Comparison of ENCODE assay signal across 16 mouse cellular contexts in genomic region chr9:91388173-91388572, GRCm38 (mm10). TPM values are rescaled to one million over a fixed set of nuclear protein-coding genes. Genes with fewer than 3 reads are reported as not detected.
A peak's percentile ranks its signal among the peaks of the same experiment; 100 is the strongest.
DNase-seq lines count a peak whose midpoint lies in the region; ATAC-seq and TF ChIP-seq lines count a peak whose summit lies in the region.
"Had no signal": no experiment of that assay in that cellular context is flagged by ENCODE, and none has a peak within 500 bp of the region (broad histone marks: within the 10 kb centered on the region; RNA-seq: fewer than 3 reads in every experiment).

No protein-coding gene starts in this region.

- TF ChIP-seq CTCF in forebrain, postnatal 0 days (IDR thresholded peaks at IDR 0.05; ENCODE audit: low read depth): no peak

- H3K27me3 ChIP-seq in forebrain, embryonic 12.5 days: peaks cover 82% of the 10 kb centered on the region
- H3K27me3 ChIP-seq in forebrain, postnatal 0 days (ENCODE audit: insufficient read depth, low read length): peaks cover 93% of the 10 kb centered on the region
- peaks cover 98% of the 10 kb centered on the region for H3K27me3 ChIP-seq in forebrain, embryonic 13.5 days
- peaks cover 96% of the 10 kb centered on the region for H3K27me3 ChIP-seq in hindbrain, embryonic 13.5 days

- H3K4me3 ChIP-seq in forebrain, embryonic 12.5 days (replicated peaks): no peak overlapping the region
- H3K4me3 ChIP-seq in forebrain, postnatal 0 days (ENCODE audit: low read depth, low read length): no peak overlapping the region
- no peak overlapping the region for H3K4me3 ChIP-seq in forebrain, embryonic 13.5 days
- no peak overlapping the region for H3K4me3 ChIP-seq in hindbrain, embryonic 13.5 days
- H3K4me3 ChIP-seq: kidney, embryonic 15.5 days; limb, embryonic 12.5 days had no signal

- peaks cover 35% of the 10 kb centered on the region for H3K4me1 ChIP-seq in forebrain, embryonic 12.5 days
- H3K4me1 ChIP-seq in forebrain, postnatal 0 days (ENCODE audit: insufficient read depth): no peaks in the 10 kb centered on the region
- H3K4me1 ChIP-seq in forebrain, embryonic 13.5 days: peaks cover 26% of the 10 kb centered on the region
- H3K4me1 ChIP-seq in hindbrain, embryonic 13.5 days (replicated peaks): peaks cover 26% of the 10 kb centered on the region
- H3K4me1 ChIP-seq: kidney, embryonic 15.5 days; limb, embryonic 12.5 days had no signal

- WGBS in forebrain, embryonic 12.5 days: 2% methylated on average over 4 of the region's 4 CpGs
- 22% methylated on average over 4 of the region's 4 CpGs for WGBS in forebrain, postnatal 0 days
- 8% methylated on average over 4 of the region's 4 CpGs for WGBS in forebrain, embryonic 13.5 days
- WGBS in hindbrain, embryonic 13.5 days: 9% methylated on average over 4 of the region's 4 CpGs

- no peak for ATAC-seq in forebrain, embryonic 12.5 days (ENCODE audit: low FRiP score)
- no peak for ATAC-seq in forebrain, postnatal 0 days
- ATAC-seq in forebrain, embryonic 13.5 days: no peak
- ATAC-seq in hindbrain, embryonic 13.5 days (ENCODE audit: low FRiP score): no peak

- H3K36me3 ChIP-seq in forebrain, embryonic 12.5 days (replicated peaks): no peaks in the 10 kb centered on the region
- H3K36me3 ChIP-seq in forebrain, postnatal 0 days (ENCODE audit: insufficient read depth): no peaks in the 10 kb centered on the region
- H3K36me3 ChIP-seq in forebrain, embryonic 13.5 days (ENCODE audit: poor library complexity, severe bottlenecking): no peaks in the 10 kb centered on the region
- no peaks in the 10 kb centered on the region for H3K36me3 ChIP-seq in hindbrain, embryonic 13.5 days
- H3K36me3 ChIP-seq: kidney, embryonic 15.5 days; limb, embryonic 12.5 days had no signal

- DNase-seq in forebrain, postnatal 0 days: no peak
- DNase-seq in neural tube, embryonic 10.5 days (ENCODE audit: extremely low spot score, low spot score): peak; percentile 31
- no peak for DNase-seq in adrenal gland, adult (ENCODE audit: inconsistent age in 2 of 2, low spot score in 1 of 2)
- no peak for DNase-seq in B cell, adult 2 months
- DNase-seq: adrenal gland, adult 2 months; cerebellum, adult 11-12 months; lung, postnatal 36 days had no signal

- H3K4me2 ChIP-seq in forebrain, embryonic 12.5 days: no peak overlapping the region
- no peak overlapping the region for H3K4me2 ChIP-seq in forebrain, postnatal 0 days (ENCODE audit: low read depth)
- H3K4me2 ChIP-seq in forebrain, embryonic 13.5 days: peak overlapping the region; percentile 10; the same call in 1 of the 2 replicates
- H3K4me2 ChIP-seq in hindbrain, embryonic 13.5 days: peak overlapping the region; percentile 6
- H3K4me2 ChIP-seq: kidney, embryonic 15.5 days; limb, embryonic 12.5 days had no signal

- no peak overlapping the region for H3K9ac ChIP-seq in forebrain, embryonic 12.5 days
- H3K9ac ChIP-seq in forebrain, postnatal 0 days: no peak overlapping the region
- no peak overlapping the region for H3K9ac ChIP-seq in forebrain, embryonic 13.5 days
- H3K9ac ChIP-seq in hindbrain, embryonic 13.5 days: no peak overlapping the region; the same call in 1 of the 2 replicates
- H3K9ac ChIP-seq: kidney, embryonic 15.5 days; limb, embryonic 12.5 days had no signal

- H3K9me3 ChIP-seq in forebrain, embryonic 12.5 days: no peaks in the 10 kb centered on the region
- no peaks in the 10 kb centered on the region for H3K9me3 ChIP-seq in forebrain, postnatal 0 days (ENCODE audit: low read length)
- no peaks in the 10 kb centered on the region for H3K9me3 ChIP-seq in forebrain, embryonic 13.5 days (replicated peaks)
- no peaks in the 10 kb centered on the region for H3K9me3 ChIP-seq in hindbrain, embryonic 13.5 days
- H3K9me3 ChIP-seq: kidney, embryonic 15.5 days; limb, embryonic 12.5 days had no signal

- 0 out of 2 replicates have a peak overlapping the region, but pooled peaks have one; percentile 36 for H3K27ac ChIP-seq in forebrain, embryonic 12.5 days
- H3K27ac ChIP-seq in forebrain, postnatal 0 days (ENCODE audit: low read depth, low read length): no peak overlapping the region
- H3K27ac ChIP-seq in forebrain, embryonic 13.5 days: peak overlapping the region; percentile 51
- H3K27ac ChIP-seq in hindbrain, embryonic 13.5 days: peak overlapping the region; percentile 97; the same call in 1 of the 2 replicates
- H3K27ac ChIP-seq: kidney, embryonic 15.5 days; limb, embryonic 12.5 days had no signal

RNA-seq across cellular contexts. Expression of gene Zic1, which starts 22.6 kb away (rescaled TPM):
- polyA plus RNA-seq in forebrain, embryonic 12.5 days (2016; fragmentation: Nextera tagmentation; extraction: Ambion mirVana): 13.9 and 14.4 TPM in 2 replicates
- total RNA-seq in forebrain, postnatal 0 days (2014; rRNA removed): 65.4 and 127 TPM in 2 replicates
- 4.4 and 8.9 TPM in 2 replicates for polyA plus RNA-seq in forebrain, postnatal 0 days (2015; fragmentation: Nextera tagmentation; extraction: Ambion mirVana)
- polyA plus RNA-seq in forebrain, embryonic 13.5 days (2015; fragmentation: Nextera tagmentation; extraction: Ambion mirVana): 10.8 and 15.1 TPM in 2 replicates
- 13.7 and 21.3 TPM in 2 replicates for polyA plus RNA-seq in hindbrain, embryonic 13.5 days (2015; fragmentation: Nextera tagmentation; extraction: Ambion mirVana)
- total RNA-seq: adrenal gland, adult 2 months; monocyte, adult 5-6 weeks had no signal
- polyA plus RNA-seq: heart, embryonic 14.5 days; kidney, embryonic 15.5 days had no signal

RNA-seq across cellular contexts. Expression of gene Zic4, which starts 26.0 kb away (rescaled TPM):
- 56.4 and 60.5 TPM in 2 replicates for polyA plus RNA-seq in forebrain, embryonic 12.5 days (2016; fragmentation: Nextera tagmentation; extraction: Ambion mirVana)
- total RNA-seq in forebrain, postnatal 0 days (2014; rRNA removed): 44.3 and 99.2 TPM in 2 replicates
- 24.7 and 48.1 TPM in 2 replicates for polyA plus RNA-seq in forebrain, postnatal 0 days (2015; fragmentation: Nextera tagmentation; extraction: Ambion mirVana)
- 48.4 and 62.0 TPM in 2 replicates for polyA plus RNA-seq in forebrain, embryonic 13.5 days (2015; fragmentation: Nextera tagmentation; extraction: Ambion mirVana)
- polyA plus RNA-seq in hindbrain, embryonic 13.5 days (2015; fragmentation: Nextera tagmentation; extraction: Ambion mirVana): 42.7 and 58.2 TPM in 2 replicates
- total RNA-seq: adrenal gland, adult 2 months; ES-E14; monocyte, adult 5-6 weeks had no signal
- polyA plus RNA-seq: adrenal gland, adult 2 months; heart, embryonic 14.5 days; kidney, embryonic 15.5 days; liver, embryonic 16.5 days had no signal

Comparison
In these comparisons a context has a peak if more than half of its experiments do, and no peak if none do; other contexts are left out.
1. H3K4me2 ChIP-seq: peak in forebrain, embryonic 13.5 days (single experiment) and hindbrain, embryonic 13.5 days (single experiment); none in forebrain, embryonic 12.5 days (single experiment) and forebrain, postnatal 0 days (single experiment).